Mouse (Mus musculus) MEL (cell line): ENCODE data around the gene Adamtsl2. TPM values are rescaled to one million over a fixed set of nuclear protein-coding genes. Genes with fewer than 3 reads are reported as not detected.

ENCODE experiments used
- DNase-seq: peaks from one replicate; pipeline ENCODE4 v3.0.0; 2011; ENCODE audit warnings: low read depth, low spot score
- H3K27ac ChIP-seq: 2 replicates; pipeline ENCODE4 v1.5.1; 2012; ENCODE audit warnings: low read depth, mild to moderate bottlenecking, control low read depth, low read length, moderate library complexity; ENCODE audit not compliant: control insufficient read depth
- H3K27me3 ChIP-seq, 2 experiments: fragments of 150-350 bp in 1 of 2; sonication (generic) in 1 of 2; 2 replicates each; pipeline ENCODE4 v1.6.1; 2012; ENCODE audit warnings: low read length in 2 of 2, mild to moderate bottlenecking in 2 of 2, improper control_type of control experiment in 1 of 2, moderate library complexity in 1 of 2; ENCODE audit not compliant: insufficient read depth in 2 of 2, control insufficient read depth in 1 of 2
- H3K36me3 ChIP-seq, 2 experiments: 2 replicates each; pipeline ENCODE4 v1.6.1; 2012 to 2014; ENCODE audit warnings: low read length in 2 of 2, improper control_type of control experiment in 1 of 2, inconsistent platforms in 1 of 2, mild to moderate bottlenecking in 1 of 2; ENCODE audit not compliant: insufficient read depth in 2 of 2, control insufficient read depth in 1 of 2
- H3K4me1 ChIP-seq, 2 experiments: fragments of 150-350 bp in 1 of 2; sonication (generic) in 1 of 2; 2 replicates each; pipeline ENCODE4 v1.6.1; 2012; ENCODE audit warnings: low read length in 2 of 2, improper control_type of control experiment in 1 of 2, mild to moderate bottlenecking in 1 of 2; ENCODE audit not compliant: insufficient read depth in 2 of 2, control insufficient read depth in 1 of 2
- H3K4me3 ChIP-seq, 2 experiments: fragments of 150-350 bp in 1 of 2; sonication (generic) in 1 of 2; 2 replicates each; pipeline ENCODE4 v1.5.1; 2012; ENCODE audit warnings: low read depth in 2 of 2, low read length in 2 of 2, mild to moderate bottlenecking in 2 of 2, moderate library complexity in 2 of 2, control low read depth in 1 of 2, improper control_type of control experiment in 1 of 2; ENCODE audit not compliant: control insufficient read depth in 1 of 2, insufficient read depth in 1 of 2
- H3K79me2 ChIP-seq: 2 replicates; pipeline ENCODE4 v1.6.1; 2012; ENCODE audit warnings: mild to moderate bottlenecking, low read length, moderate library complexity; ENCODE audit not compliant: control insufficient read depth, poor library complexity, insufficient read depth
- H3K9ac ChIP-seq: 2 replicates; pipeline ENCODE4 v1.6.1; 2012; ENCODE audit warnings: low read depth, mild to moderate bottlenecking, control low read depth, low read length, moderate library complexity; ENCODE audit not compliant: control insufficient read depth, poor library complexity, severe bottlenecking
- H3K9me3 ChIP-seq: fragments of 150-350 bp; sonication (generic); replicated peaks from 2 replicates; pipeline ENCODE4 v1.6.1; 2012; ENCODE audit warnings: mild to moderate bottlenecking, low read length, improper control_type of control experiment, moderate library complexity; ENCODE audit not compliant: insufficient read depth
- BHLHE40 ChIP-seq: IDR thresholded peaks from 2 replicates; pipeline ENCODE4 v1.6.1; 2012; ENCODE audit warnings: low read depth, mild to moderate bottlenecking, inconsistent platforms, low read length, improper control_type of control experiment, borderline replicate concordance
- CHD2 ChIP-seq: IDR thresholded peaks from 2 replicates; pipeline ENCODE4 v1.6.1; 2011; ENCODE audit warnings: low read length, improper control_type of control experiment
- CTCF ChIP-seq, 3 experiments: IDR thresholded peaks in 2 of 3; conservative IDR thresholded peaks in 1 of 3; 2 replicates each; pipeline ENCODE4 v1.5.1; 2011 to 2012; ENCODE audit warnings: low read length in 3 of 3, low read depth in 2 of 3, mild to moderate bottlenecking in 2 of 3, improper control_type of control experiment in 1 of 3, inconsistent platforms in 1 of 3, mixed read lengths in 1 of 3, moderate library complexity in 1 of 3; ENCODE audit not compliant: control insufficient read depth in 1 of 3, insufficient read depth in 1 of 3, poor library complexity in 1 of 3, severe bottlenecking in 1 of 3
- E2F4 ChIP-seq: IDR thresholded peaks from 2 replicates; pipeline ENCODE4 v1.6.1; 2011; ENCODE audit warnings: low read depth, low read length, improper control_type of control experiment, borderline replicate concordance
- ELF1 ChIP-seq: IDR thresholded peaks from 2 replicates; pipeline ENCODE4 v1.6.1; 2014; ENCODE audit warnings: low read depth, mild to moderate bottlenecking, inconsistent platforms, low read length, improper control_type of control experiment, moderate library complexity
- GABPA ChIP-seq: IDR thresholded peaks from 2 replicates; pipeline ENCODE4 v1.6.1; 2012; ENCODE audit warnings: low read depth, mild to moderate bottlenecking, inconsistent platforms, low read length, improper control_type of control experiment, moderate library complexity
- GATA1 ChIP-seq: IDR thresholded peaks from 2 replicates; pipeline ENCODE4 v1.6.1; 2011; ENCODE audit warnings: low read depth, low read length, improper control_type of control experiment
- JUND ChIP-seq: IDR thresholded peaks from 2 replicates; pipeline ENCODE4 v1.6.1; 2011; ENCODE audit warnings: low read depth, mild to moderate bottlenecking, improper control_type of control experiment, low read length
- MAFK ChIP-seq: IDR thresholded peaks from 2 replicates; pipeline ENCODE4 v1.6.1; 2011; ENCODE audit warnings: low read depth, mild to moderate bottlenecking, low read length, improper control_type of control experiment, borderline replicate concordance
- MEF2A ChIP-seq: IDR thresholded peaks from 2 replicates; pipeline ENCODE4 v1.6.1; 2014; ENCODE audit warnings: low read depth, mild to moderate bottlenecking, inconsistent platforms, low read length, improper control_type of control experiment; ENCODE audit not compliant: poor library complexity, insufficient replicate concordance, severe bottlenecking; ENCODE audit errors: extremely low read depth
- MYB ChIP-seq: IDR thresholded peaks from 2 replicates; pipeline ENCODE4 v1.6.1; 2011; ENCODE audit warnings: mild to moderate bottlenecking, low read depth, low read length, improper control_type of control experiment
- MYC ChIP-seq: IDR thresholded peaks from 2 replicates; pipeline ENCODE4 v1.6.1; 2011; ENCODE audit warnings: low read depth, mild to moderate bottlenecking, low read length, improper control_type of control experiment, moderate library complexity
- POLR2A ChIP-seq, 2 experiments: IDR thresholded peaks; 2 replicates each; pipeline ENCODE4 v1.6.1; 2011 to 2012; ENCODE audit warnings: low read length in 2 of 2, mild to moderate bottlenecking in 2 of 2, control low read depth in 1 of 2, improper control_type of control experiment in 1 of 2, low read depth in 1 of 2, moderate library complexity in 1 of 2; ENCODE audit not compliant: control insufficient read depth in 1 of 2, insufficient read depth in 1 of 2, poor library complexity in 1 of 2
- POLR2AphosphoS2 ChIP-seq: IDR thresholded peaks from 2 replicates; pipeline ENCODE4 v1.6.1; 2011; ENCODE audit warnings: low read length, improper control_type of control experiment
- SIN3A ChIP-seq: IDR thresholded peaks from 2 replicates; pipeline ENCODE4 v1.6.1; 2012; ENCODE audit warnings: low read length, improper control_type of control experiment, inconsistent platforms
- TAL1 ChIP-seq: IDR thresholded peaks from 2 replicates; pipeline ENCODE4 v1.6.1; 2012; ENCODE audit warnings: mild to moderate bottlenecking, inconsistent platforms, low read length, moderate library complexity, mixed read lengths
- TBP ChIP-seq: IDR thresholded peaks from 2 replicates; pipeline ENCODE4 v1.8.0; 2011; ENCODE audit warnings: low read depth, low read length, improper control_type of control experiment
- USF1 ChIP-seq: IDR thresholded peaks from 2 replicates; pipeline ENCODE4 v1.6.1; 2014; ENCODE audit warnings: low read depth, mild to moderate bottlenecking, inconsistent platforms, low read length, improper control_type of control experiment, moderate library complexity
- USF2 ChIP-seq, 2 experiments: IDR thresholded peaks; 2 replicates each; pipeline ENCODE4 v1.6.1; 2011 to 2012; ENCODE audit warnings: improper control_type of control experiment in 2 of 2, low read length in 2 of 2, borderline replicate concordance in 1 of 2, inconsistent platforms in 1 of 2, low read depth in 1 of 2, mild to moderate bottlenecking in 1 of 2; ENCODE audit not compliant: insufficient read depth in 1 of 2
- ZC3H11A ChIP-seq: IDR thresholded peaks from 2 replicates; pipeline ENCODE4 v1.6.1; 2012; ENCODE audit warnings: low read depth, mild to moderate bottlenecking, inconsistent platforms, low read length, improper control_type of control experiment
- ZKSCAN1 ChIP-seq: IDR thresholded peaks from 2 replicates; pipeline ENCODE4 v1.6.1; 2012; ENCODE audit warnings: low read depth, mild to moderate bottlenecking, inconsistent platforms, low read length, improper control_type of control experiment, moderate library complexity
- ZMIZ1 ChIP-seq: IDR thresholded peaks from 2 replicates; pipeline ENCODE4 v1.6.1; 2012; ENCODE audit warnings: low read depth, mild to moderate bottlenecking, inconsistent platforms, low read length, improper control_type of control experiment, moderate library complexity
- polyA plus RNA-seq, 2 experiments: library from polyadenylated mRNA; stranded (reverse) in 1 of 2; unstranded in 1 of 2; fragments of >175 nt in 1 of 2; fragments of >200 nt in 1 of 2; gene quantifications; 2 replicates each; pipeline versions ENCODE4 v1.2.1 to v1.2.4; 2012; ENCODE audit warnings: low replicate concordance in 2 of 2, low read depth in 1 of 2; ENCODE audit not compliant: insufficient read length in 2 of 2, insufficient read depth in 1 of 2, missing spikeins in 1 of 2
- total RNA-seq: library from RNA; depleted of rRNA; stranded (reverse); fragments of 300-350 nt; gene quantifications from 2 replicates; pipeline ENCODE4 v1.2.3, GENCODE M21; 2012

Gene Adamtsl2
- total and polyA plus RNA-seq, 3 experiments: not detected

DNA sequence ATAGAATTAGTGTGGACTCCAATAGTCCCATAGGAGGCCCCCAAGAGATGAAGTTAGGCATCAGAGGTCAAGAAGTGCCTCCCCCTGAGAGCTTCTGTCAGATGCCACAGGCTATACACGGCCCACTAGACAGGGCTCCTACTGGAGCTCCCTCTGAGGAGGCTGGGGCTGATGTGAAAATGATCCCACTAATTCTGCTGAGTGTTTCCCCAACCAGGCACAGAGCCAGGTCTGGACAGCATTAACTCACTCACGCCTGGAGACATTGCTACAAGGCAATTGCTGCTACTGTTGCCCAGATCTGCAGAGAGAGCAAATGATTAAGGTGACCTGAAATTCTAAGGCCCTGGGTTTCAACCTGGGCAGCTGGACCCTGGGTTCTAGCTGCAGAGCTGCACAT lies 6.6 kb downstream of the Adamtsl2 start:
- no peak for DNase-seq
- no peaks in the 10 kb centered on the region for H3K36me3 ChIP-seq
- H3K27ac ChIP-seq: no peak overlapping the region
- no peak overlapping the region for H3K4me3 ChIP-seq
- H3K9me3 ChIP-seq: no peaks in the 10 kb centered on the region
- H3K27me3 ChIP-seq: peaks cover 0 to 5% of the 10 kb centered on the region in 2 experiments; a peak in 2 of 4 replicates
- no peaks in the 10 kb centered on the region for H3K79me2 ChIP-seq
- H3K9ac ChIP-seq: no peak overlapping the region
- TF ChIP-seq ZC3H11A (no peak), JUND (no peak), USF2 (IDR thresholded peaks at IDR 0.05; ENCODE audit: borderline replicate concordance in 1 of 2, insufficient read depth in 1 of 2, low read depth in 1 of 2, low read length in 2 of 2) (no peak), GATA1 (no peak), GABPA (no peak), ZKSCAN1 (no peak), CHD2 (no peak), E2F4 (no peak), MYC (no peak), SIN3A (no peak)
- H3K4me1 ChIP-seq: no peaks in the 10 kb centered on the region

DNA sequence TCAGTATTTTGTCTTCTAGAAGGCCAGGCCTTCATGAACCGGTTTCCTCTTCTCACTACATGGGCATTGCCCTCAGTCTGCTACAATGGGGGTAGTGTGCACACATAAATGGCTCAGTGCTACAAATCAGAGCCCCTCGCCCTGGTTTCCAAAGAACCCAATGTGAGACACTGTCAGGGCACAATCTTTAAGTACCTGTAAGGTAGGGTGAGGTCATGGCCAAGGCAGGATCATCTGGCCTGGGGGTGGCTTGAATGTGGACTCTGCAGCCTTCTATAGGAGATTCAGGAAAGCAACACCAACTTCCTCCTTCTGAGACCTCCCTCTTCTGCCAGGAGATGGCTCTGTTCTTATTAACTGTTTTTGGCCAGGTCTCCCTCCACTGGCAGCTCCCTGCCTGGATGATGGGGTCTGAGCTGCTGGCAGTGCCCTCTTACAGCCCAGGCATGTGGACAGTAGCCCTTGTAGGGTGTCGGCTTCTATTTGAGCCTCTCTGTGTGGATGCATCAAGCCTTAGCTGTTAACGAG lies 7.4 kb downstream of the Adamtsl2 start:
- Histone ChIP-seq H3K36me3 (no peaks in the 10 kb centered on the region), H3K4me1 (no peaks in the 10 kb centered on the region), H3K4me3 (no peak overlapping the region), H3K9me3 (no peaks in the 10 kb centered on the region), H3K9ac (no peak overlapping the region), H3K79me2 (no peaks in the 10 kb centered on the region), H3K27me3 (peaks cover 0 to 5% of the 10 kb centered on the region in 2 experiments; a peak in 2 of 4 replicates), H3K27ac (no peak overlapping the region)
- TF ChIP-seq POLR2A (IDR thresholded peaks at IDR 0.05; ENCODE audit: control insufficient read depth in 1 of 2, insufficient read depth in 1 of 2, low read depth in 1 of 2, low read length in 2 of 2, poor library complexity in 1 of 2) (no peak), CTCF (IDR thresholded peaks at IDR 0.05 in 2 of 3, conservative IDR thresholded peaks at IDR 0.05 in 1 of 3; ENCODE audit: control insufficient read depth in 1 of 3, insufficient read depth in 1 of 3, low read depth in 2 of 3, low read length in 3 of 3, poor library complexity in 1 of 3, severe bottlenecking in 1 of 3) (peak in 1 of 3 experiments; percentile 6; a peak in 1 of 6 replicates)
- peak; percentile 7 for DNase-seq

DNA sequence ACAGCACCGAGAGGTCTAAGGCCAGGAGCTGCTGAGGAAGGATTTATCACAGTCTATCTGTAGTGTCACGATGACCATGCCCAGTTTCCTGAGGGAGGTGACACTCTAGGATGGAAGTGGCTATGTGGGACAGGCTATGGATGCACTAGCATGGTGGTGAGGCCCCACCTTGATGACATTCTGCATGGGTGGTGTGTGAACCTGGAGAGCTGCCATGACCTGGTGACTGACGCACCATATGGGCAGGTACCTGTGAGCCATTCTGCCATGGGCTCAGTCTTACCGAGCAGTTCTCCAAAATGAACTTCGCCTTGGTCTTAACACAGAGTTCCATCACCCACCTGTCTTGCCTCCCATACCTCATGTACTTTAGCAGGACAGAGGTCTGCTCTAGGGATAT lies 8.4 kb downstream of the Adamtsl2 start:
- H3K27me3 ChIP-seq: no peaks in the 10 kb centered on the region; a peak in 2 of 4 replicates
- H3K27ac ChIP-seq: no peak overlapping the region
- no peaks in the 10 kb centered on the region for H3K36me3 ChIP-seq
- no peak for TF ChIP-seq JUND
- TF ChIP-seq POLR2AphosphoS2: no peak
- TF ChIP-seq ELF1: no peak
- no peak for TF ChIP-seq TAL1
- TF ChIP-seq MYB: no peak
- no peak for TF ChIP-seq BHLHE40
- no peak for TF ChIP-seq MYC
- TF ChIP-seq TBP: no peak
- TF ChIP-seq CHD2: no peak
- no peak for TF ChIP-seq MEF2A
- no peak for TF ChIP-seq SIN3A
- no peak for TF ChIP-seq MAFK
- no peak for TF ChIP-seq ZC3H11A
- TF ChIP-seq ZMIZ1: no peak
- no peak for TF ChIP-seq USF1
- no peaks in the 10 kb centered on the region for H3K79me2 ChIP-seq
- no peaks in the 10 kb centered on the region for H3K4me1 ChIP-seq
- DNase-seq: no peak
- H3K9me3 ChIP-seq: no peaks in the 10 kb centered on the region
- no peak overlapping the region for H3K4me3 ChIP-seq
- H3K9ac ChIP-seq: no peak overlapping the region
